Mouse (Mus musculus) MEL (cell line): ENCODE results near the gene Clns1a.

Source experiments
- CHD2 ChIP-seq: IDR thresholded peaks from 2 replicates; pipeline ENCODE4 v1.6.1; 2011; ENCODE audit warnings: low read length, improper control_type of control experiment
- CTCF ChIP-seq, 3 experiments: IDR thresholded peaks in 2 of 3; conservative IDR thresholded peaks in 1 of 3; 2 replicates each; pipeline ENCODE4 v1.5.1; 2011 to 2012; ENCODE audit warnings: low read length in 3 of 3, low read depth in 2 of 3, mild to moderate bottlenecking in 2 of 3, improper control_type of control experiment in 1 of 3, inconsistent platforms in 1 of 3, mixed read lengths in 1 of 3, moderate library complexity in 1 of 3; ENCODE audit not compliant: control insufficient read depth in 1 of 3, insufficient read depth in 1 of 3, poor library complexity in 1 of 3, severe bottlenecking in 1 of 3
- E2F4 ChIP-seq: IDR thresholded peaks from 2 replicates; pipeline ENCODE4 v1.6.1; 2011; ENCODE audit warnings: low read depth, low read length, improper control_type of control experiment, borderline replicate concordance
- GABPA ChIP-seq: IDR thresholded peaks from 2 replicates; pipeline ENCODE4 v1.6.1; 2012; ENCODE audit warnings: low read depth, mild to moderate bottlenecking, inconsistent platforms, low read length, improper control_type of control experiment, moderate library complexity
- HCFC1 ChIP-seq: IDR thresholded peaks from 2 replicates; pipeline ENCODE4 v1.6.1; 2012; ENCODE audit warnings: low read depth, mild to moderate bottlenecking, inconsistent platforms, low read length, improper control_type of control experiment, moderate library complexity
- MAX ChIP-seq: IDR thresholded peaks from 2 replicates; pipeline ENCODE4 v1.6.1; 2011; ENCODE audit warnings: low read length, improper control_type of control experiment
- MAZ ChIP-seq: IDR thresholded peaks from 2 replicates; pipeline ENCODE4 v1.6.1; 2012; ENCODE audit warnings: low read depth, mild to moderate bottlenecking, inconsistent platforms, low read length, improper control_type of control experiment
- MEF2A ChIP-seq: IDR thresholded peaks from 2 replicates; pipeline ENCODE4 v1.6.1; 2014; ENCODE audit warnings: low read depth, mild to moderate bottlenecking, inconsistent platforms, low read length, improper control_type of control experiment; ENCODE audit not compliant: poor library complexity, insufficient replicate concordance, severe bottlenecking; ENCODE audit errors: extremely low read depth
- MYC ChIP-seq: IDR thresholded peaks from 2 replicates; pipeline ENCODE4 v1.6.1; 2011; ENCODE audit warnings: low read depth, mild to moderate bottlenecking, low read length, improper control_type of control experiment, moderate library complexity
- NRF1 ChIP-seq: IDR thresholded peaks from 2 replicates; pipeline ENCODE4 v1.6.1; 2014; ENCODE audit warnings: low read depth, mild to moderate bottlenecking, inconsistent platforms, low read length, improper control_type of control experiment, moderate library complexity; ENCODE audit not compliant: poor library complexity, insufficient read depth, severe bottlenecking
- POLR2A ChIP-seq, 2 experiments: IDR thresholded peaks; 2 replicates each; pipeline ENCODE4 v1.6.1; 2011 to 2012; ENCODE audit warnings: low read length in 2 of 2, mild to moderate bottlenecking in 2 of 2, control low read depth in 1 of 2, improper control_type of control experiment in 1 of 2, low read depth in 1 of 2, moderate library complexity in 1 of 2; ENCODE audit not compliant: control insufficient read depth in 1 of 2, insufficient read depth in 1 of 2, poor library complexity in 1 of 2
- POLR2AphosphoS2 ChIP-seq: IDR thresholded peaks from 2 replicates; pipeline ENCODE4 v1.6.1; 2011; ENCODE audit warnings: low read length, improper control_type of control experiment
- ZMIZ1 ChIP-seq: IDR thresholded peaks from 2 replicates; pipeline ENCODE4 v1.6.1; 2012; ENCODE audit warnings: low read depth, mild to moderate bottlenecking, inconsistent platforms, low read length, improper control_type of control experiment, moderate library complexity

- TF ChIP-seq HCFC1 (no peak), CTCF (IDR thresholded peaks at IDR 0.05 in 2 of 3, conservative IDR thresholded peaks at IDR 0.05 in 1 of 3; ENCODE audit: control insufficient read depth in 1 of 3, insufficient read depth in 1 of 3, low read depth in 2 of 3, low read length in 3 of 3, poor library complexity in 1 of 3, severe bottlenecking in 1 of 3) (peak; percentile 65 to 76 (median 70)), NRF1 (no peak), E2F4 (no peak), ZMIZ1 (no peak), POLR2A (IDR thresholded peaks at IDR 0.05; ENCODE audit: control insufficient read depth in 1 of 2, insufficient read depth in 1 of 2, low read depth in 1 of 2, low read length in 2 of 2, poor library complexity in 1 of 2) (no peak), MEF2A (no peak), MAX (no peak), MYC (no peak), MAZ (no peak), CHD2 (no peak), POLR2AphosphoS2 (no peak), GABPA (no peak)
Measured at GRCm38 (mm10) chr7:97745299-97745698, 48.9 kb downstream of the Clns1a start.
